Mouse (Mus musculus): ENCODE measurements around the gene Catsper2.

- TF ChIP-seq CTCF (IDR thresholded peaks at IDR 0.05; ENCODE audit: borderline replicate concordance, insufficient read depth, low read length) = no peak
- no peak for TF ChIP-seq POLR2A (IDR thresholded peaks at IDR 0.05; ENCODE audit: low read depth, low read length)
Measured at GRCm38 (mm10) chr2:121423166-121423565, 9.6 kb upstream of the Catsper2 start.
